Mouse (Mus musculus) right cerebral cortex, postnatal 14 days (tissue): ENCODE results near the gene Gm20807.
"Not testable (repeated sequence)": the region's sequence is repeated elsewhere in the genome, so short reads cannot be mapped to it uniquely, and the experiment has no call there.

Experiments used
- DNase-seq: peaks from one replicate; pipeline ENCODE4 v3.0.0; 2022

Gene Gm20807

DNA sequence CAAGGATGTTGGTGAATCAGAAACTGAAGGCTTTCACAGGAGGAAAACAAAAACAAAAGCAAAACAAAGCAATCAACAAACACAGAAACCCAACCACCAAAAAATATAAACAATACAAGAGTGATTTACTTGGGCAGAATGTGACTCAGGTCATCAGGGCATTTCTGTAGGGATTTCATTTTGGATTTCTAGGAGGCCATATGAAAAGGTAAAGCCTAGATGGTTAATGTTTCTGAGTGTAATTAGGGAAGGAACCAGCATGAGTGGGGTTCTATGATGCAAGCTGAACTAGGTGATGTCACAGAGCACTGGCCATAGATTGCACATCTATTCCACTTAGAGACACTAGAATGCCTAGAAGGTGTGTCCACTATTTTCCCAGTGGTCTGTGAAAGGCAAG, at the start of gene Gm20807:
Gene Gm20807, plus strand, starts transcription at position 301 of the 400 bp plus-strand sequence.
- not testable (repeated sequence) for DNase-seq
